Mouse (Mus musculus): Measurements from ENCODE around the gene Slc18a3. TPM values are rescaled to one million over a fixed set of nuclear protein-coding genes. Genes with fewer than 3 reads are reported as not detected.

Gene Slc18a3
- polyA plus RNA-seq, 1 experiment from 2014 or later: 0.84 TPM

DNA sequence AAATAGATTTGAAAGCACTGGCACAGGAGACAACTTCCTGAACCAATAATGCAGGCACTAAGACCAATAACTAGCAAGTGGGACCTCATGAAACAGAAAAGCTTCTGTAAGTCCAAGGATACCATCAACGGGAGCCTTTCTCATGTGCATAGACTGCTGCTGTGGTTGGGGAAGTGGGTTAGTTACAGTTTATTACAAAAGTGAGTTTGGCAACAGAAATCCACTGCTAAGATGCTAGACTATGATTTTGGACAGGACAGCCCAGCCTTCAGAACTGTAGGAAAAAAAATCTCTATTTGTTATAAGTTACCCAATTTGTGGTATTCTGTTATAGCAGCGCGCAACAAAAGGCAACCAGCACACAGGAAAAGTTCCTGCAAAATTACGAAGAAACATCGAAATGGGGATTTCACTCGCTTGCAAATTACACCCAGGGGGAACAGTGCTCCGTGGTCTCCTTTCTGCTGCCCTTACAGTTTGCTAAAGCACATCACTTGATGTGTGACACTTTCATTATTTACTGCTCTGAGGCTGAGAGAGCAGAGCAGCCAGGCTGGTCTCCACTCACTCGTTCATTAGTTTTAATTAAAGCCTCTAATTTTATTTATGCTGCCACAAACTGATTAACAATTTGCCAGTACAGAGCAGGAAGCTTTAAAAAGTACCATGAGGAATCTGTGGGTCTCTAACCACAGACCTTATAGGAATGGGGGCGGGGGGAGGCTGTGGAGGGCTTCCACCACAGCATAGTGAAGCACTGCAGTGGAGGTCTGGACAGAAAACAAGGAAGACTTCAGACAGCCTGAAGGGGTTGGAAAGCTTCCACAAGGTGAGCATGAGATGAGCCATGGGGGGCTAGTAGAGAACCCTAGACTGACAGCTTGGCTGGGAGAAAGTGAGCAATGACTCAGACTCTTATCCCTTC, 38.4 kb upstream of the Slc18a3 start:
- 34% methylated on average over 9 of the region's 9 CpGs for WGBS
- no peaks in the 10 kb centered on the region for H3K36me3 ChIP-seq (ENCODE audit: control insufficient read depth, insufficient read depth, low read length)
- no peaks in the 10 kb centered on the region for H3K27me3 ChIP-seq (replicated peaks; ENCODE audit: control insufficient read depth, insufficient read depth, low read length)
- H3K4me1 ChIP-seq (ENCODE audit: control insufficient read depth, insufficient read depth, low read length): no peaks in the 10 kb centered on the region
- H3K9ac ChIP-seq (ENCODE audit: low read length): no peak overlapping the region
- no peak overlapping the region for H3K4me2 ChIP-seq (ENCODE audit: low read length)
- H3K9me3 ChIP-seq (replicated peaks; ENCODE audit: control insufficient read depth, low read length): no peaks in the 10 kb centered on the region
- ATAC-seq: peak; percentile 69
- peak; percentile 54 for DNase-seq (ENCODE audit: low spot score)
- peak overlapping the region; percentile 0; the same call in 1 of the 2 replicates for H3K27ac ChIP-seq (ENCODE audit: low read depth, low read length)
- no peak overlapping the region for H3K4me3 ChIP-seq (ENCODE audit: low read depth, low read length)

DNA sequence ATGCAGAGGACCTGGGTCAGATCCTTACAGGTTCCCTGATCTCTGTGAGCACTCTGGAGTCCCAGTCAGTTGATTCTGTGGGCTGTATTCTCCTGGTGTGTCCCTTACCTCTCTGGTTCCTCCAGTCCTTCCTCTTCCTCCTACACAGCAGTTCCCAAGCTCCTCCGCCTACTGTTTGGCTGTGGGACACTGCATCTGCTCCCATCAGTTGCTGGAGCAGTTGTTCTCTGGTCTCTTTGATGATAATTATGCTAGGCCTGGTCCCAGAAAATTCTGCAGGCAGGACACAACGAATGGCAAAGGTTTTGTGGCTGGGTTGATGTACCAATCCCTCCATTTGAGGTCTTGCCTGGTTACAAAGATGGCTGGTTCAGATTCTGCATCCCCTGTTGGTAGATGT, 36.7 kb upstream of the Slc18a3 start:
- 71% methylated on average over 2 of the region's 2 CpGs for WGBS
- no peak for ATAC-seq

DNA sequence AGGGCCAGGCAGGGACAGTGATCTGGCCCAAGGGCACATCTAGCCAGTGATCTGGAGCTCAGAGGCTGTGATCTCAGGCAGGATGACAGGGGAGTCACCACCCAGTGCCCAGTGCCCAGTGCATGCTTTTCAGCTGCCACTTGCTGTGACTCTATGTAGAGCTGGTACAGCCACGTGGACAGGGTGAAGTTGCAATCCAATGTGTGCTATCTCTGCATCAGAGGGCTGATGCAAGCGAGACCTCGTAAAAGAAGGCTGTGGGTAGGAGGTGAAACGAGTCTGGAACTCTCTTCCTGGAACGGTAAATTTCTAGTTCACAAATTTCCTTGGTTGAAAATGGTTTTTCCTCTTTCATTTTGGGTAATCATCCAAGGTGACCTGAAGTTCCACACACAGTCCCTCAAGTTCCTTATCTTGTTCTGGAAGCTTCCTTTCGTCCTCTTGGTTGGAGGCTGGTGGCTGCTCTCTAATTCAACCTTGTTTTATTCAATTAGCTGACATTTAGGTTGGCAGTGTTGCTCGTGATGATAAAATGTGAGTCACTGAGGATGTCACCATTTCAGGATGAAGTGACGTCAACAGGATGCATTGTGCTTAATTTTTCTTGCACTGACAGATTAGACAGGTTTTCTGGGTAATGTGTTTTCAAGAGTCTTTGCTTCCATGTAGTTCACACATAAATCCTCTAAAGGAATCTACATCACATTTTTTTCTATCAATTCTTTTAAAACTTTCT, 31.6 kb upstream of the Slc18a3 start:
- Histone ChIP-seq H3K27me3 (replicated peaks; ENCODE audit: control insufficient read depth, insufficient read depth, low read length) (no peaks in the 10 kb centered on the region), H3K9me3 (replicated peaks; ENCODE audit: control insufficient read depth, low read length) (no peaks in the 10 kb centered on the region), H3K4me2 (ENCODE audit: low read length) (no peak overlapping the region), H3K9ac (ENCODE audit: low read length) (no peak overlapping the region), H3K4me3 (ENCODE audit: low read depth, low read length) (no peak overlapping the region), H3K27ac (ENCODE audit: low read depth, low read length) (no peak overlapping the region), H3K36me3 (ENCODE audit: control insufficient read depth, insufficient read depth, low read length) (no peaks in the 10 kb centered on the region), H3K4me1 (ENCODE audit: control insufficient read depth, insufficient read depth, low read length) (no peaks in the 10 kb centered on the region; the same call in 1 of the 2 replicates)
- 81% methylated on average over 8 of the region's 8 CpGs for whole genome bisulfite sequencing
- DNase-seq (ENCODE audit: low spot score) (no peak), ATAC-seq (no peak)

More for the DNA sequence above, 36.7 kb upstream of the Slc18a3 start:
- Histone ChIP-seq H3K27me3 (replicated peaks; ENCODE audit: control insufficient read depth, insufficient read depth, low read length) (no peaks in the 10 kb centered on the region), H3K4me3 (ENCODE audit: low read depth, low read length) (no peak overlapping the region), H3K4me2 (ENCODE audit: low read length) (no peak overlapping the region), H3K9me3 (replicated peaks; ENCODE audit: control insufficient read depth, low read length) (no peaks in the 10 kb centered on the region), H3K9ac (ENCODE audit: low read length) (no peak overlapping the region), H3K36me3 (ENCODE audit: control insufficient read depth, insufficient read depth, low read length) (no peaks in the 10 kb centered on the region), H3K4me1 (ENCODE audit: control insufficient read depth, insufficient read depth, low read length) (no peaks in the 10 kb centered on the region), H3K27ac (ENCODE audit: low read depth, low read length) (no peak overlapping the region)
- DNase-seq (ENCODE audit: low spot score): no peak

DNA sequence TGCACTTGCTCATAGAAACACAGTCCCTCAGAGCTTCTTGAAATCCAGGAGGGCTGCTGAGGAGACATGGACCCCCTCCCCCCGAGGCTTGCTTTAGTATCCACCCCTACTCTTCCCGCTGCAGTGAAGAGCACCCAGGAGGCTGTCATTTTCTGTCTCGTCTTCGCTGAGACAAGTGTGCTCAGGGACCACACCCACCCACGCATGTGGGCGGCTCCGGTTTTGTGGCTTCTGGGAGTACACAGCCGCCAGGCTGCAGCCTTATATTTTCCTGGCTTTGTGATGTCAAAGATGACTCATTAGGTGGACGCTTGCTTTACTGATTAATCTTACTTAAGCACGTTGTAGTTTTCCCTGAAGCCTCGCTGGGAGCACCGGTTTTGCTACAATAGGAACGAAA, 27.9 kb upstream of the Slc18a3 start:
- no peaks in the 10 kb centered on the region; the same call in 1 of the 2 replicates for H3K4me1 ChIP-seq (ENCODE audit: control insufficient read depth, insufficient read depth, low read length)
- WGBS: 17% methylated on average over 13 of the region's 13 CpGs
- H3K9me3 ChIP-seq (replicated peaks; ENCODE audit: control insufficient read depth, low read length): no peaks in the 10 kb centered on the region
- no peaks in the 10 kb centered on the region for H3K36me3 ChIP-seq (ENCODE audit: control insufficient read depth, insufficient read depth, low read length)
- peak; percentile 25 for DNase-seq (ENCODE audit: low spot score)
- H3K27me3 ChIP-seq (replicated peaks; ENCODE audit: control insufficient read depth, insufficient read depth, low read length): no peaks in the 10 kb centered on the region
- no peak for ATAC-seq
- H3K9ac ChIP-seq (ENCODE audit: low read length): peak overlapping the region; percentile 40; the same call in 1 of the 2 replicates
- H3K4me2 ChIP-seq (ENCODE audit: low read length): peak overlapping the region; percentile 44
- H3K27ac ChIP-seq (ENCODE audit: low read depth, low read length): no peak overlapping the region
- H3K4me3 ChIP-seq (ENCODE audit: low read depth, low read length): peak overlapping the region; percentile 19

DNA sequence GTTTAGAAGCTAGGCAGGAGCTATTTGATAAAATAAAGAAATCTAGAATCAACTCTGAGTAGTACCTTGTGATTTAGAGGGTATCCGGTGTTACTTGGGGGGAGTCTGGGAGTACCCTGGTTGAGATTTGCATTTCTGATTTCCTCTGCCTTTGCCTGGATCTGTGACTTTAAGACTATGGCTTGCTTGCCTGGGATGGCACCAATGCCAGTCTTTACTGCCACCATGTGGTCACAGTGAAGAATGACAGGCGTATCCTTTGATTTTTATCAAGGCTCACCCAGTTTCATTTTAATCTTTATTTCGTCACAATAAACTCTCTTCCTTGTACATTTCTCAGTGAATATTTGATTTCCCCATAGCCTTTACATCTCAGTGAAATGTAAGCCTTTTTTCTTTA, 17.4 kb upstream of the Slc18a3 start:
- Histone ChIP-seq H3K9ac (ENCODE audit: low read length) (no peak overlapping the region), H3K4me2 (ENCODE audit: low read length) (no peak overlapping the region), H3K36me3 (ENCODE audit: control insufficient read depth, insufficient read depth, low read length) (no peaks in the 10 kb centered on the region), H3K4me1 (ENCODE audit: control insufficient read depth, insufficient read depth, low read length) (no peaks in the 10 kb centered on the region), H3K27me3 (replicated peaks; ENCODE audit: control insufficient read depth, insufficient read depth, low read length) (no peaks in the 10 kb centered on the region), H3K4me3 (ENCODE audit: low read depth, low read length) (no peak overlapping the region), H3K9me3 (replicated peaks; ENCODE audit: control insufficient read depth, low read length) (no peaks in the 10 kb centered on the region), H3K27ac (ENCODE audit: low read depth, low read length) (no peak overlapping the region)
- DNase-seq (ENCODE audit: low spot score) (peak; percentile 83), ATAC-seq (peak; percentile 48; the same call in 1 of the 2 replicates)
- WGBS: 7% methylated on average over 3 of the region's 3 CpGs

DNA sequence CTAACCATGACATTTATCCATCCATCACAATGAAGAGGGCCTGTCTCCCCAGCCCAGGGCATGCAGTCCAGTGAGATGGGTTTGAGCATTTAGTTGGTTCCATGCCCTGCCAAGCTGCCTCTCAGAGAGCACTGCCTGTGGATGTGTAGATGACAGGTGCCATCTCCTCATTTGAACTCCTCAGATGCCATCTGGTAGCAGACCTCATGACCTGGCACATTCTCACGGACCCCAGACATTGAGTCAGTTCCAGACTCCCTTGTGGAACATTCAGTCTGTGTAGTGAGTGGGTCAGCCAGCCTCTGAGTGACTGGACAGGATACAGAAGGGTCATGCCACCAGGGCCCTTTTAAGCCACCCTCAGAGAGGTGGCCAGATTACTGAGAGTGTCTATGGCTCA, 12.9 kb upstream of the Slc18a3 start:
- Histone ChIP-seq H3K4me3 (ENCODE audit: low read depth, low read length) (no peak overlapping the region), H3K4me2 (ENCODE audit: low read length) (no peak overlapping the region), H3K9me3 (replicated peaks; ENCODE audit: control insufficient read depth, low read length) (no peaks in the 10 kb centered on the region), H3K9ac (ENCODE audit: low read length) (no peak overlapping the region), H3K4me1 (ENCODE audit: control insufficient read depth, insufficient read depth, low read length) (no peaks in the 10 kb centered on the region), H3K27ac (ENCODE audit: low read depth, low read length) (no peak overlapping the region), H3K27me3 (replicated peaks; ENCODE audit: control insufficient read depth, insufficient read depth, low read length) (no peaks in the 10 kb centered on the region), H3K36me3 (ENCODE audit: control insufficient read depth, insufficient read depth, low read length) (no peaks in the 10 kb centered on the region)
- no peak for ATAC-seq
- no peak for DNase-seq (ENCODE audit: low spot score)
- 71% methylated on average over 1 of the region's 1 CpGs for WGBS

DNA sequence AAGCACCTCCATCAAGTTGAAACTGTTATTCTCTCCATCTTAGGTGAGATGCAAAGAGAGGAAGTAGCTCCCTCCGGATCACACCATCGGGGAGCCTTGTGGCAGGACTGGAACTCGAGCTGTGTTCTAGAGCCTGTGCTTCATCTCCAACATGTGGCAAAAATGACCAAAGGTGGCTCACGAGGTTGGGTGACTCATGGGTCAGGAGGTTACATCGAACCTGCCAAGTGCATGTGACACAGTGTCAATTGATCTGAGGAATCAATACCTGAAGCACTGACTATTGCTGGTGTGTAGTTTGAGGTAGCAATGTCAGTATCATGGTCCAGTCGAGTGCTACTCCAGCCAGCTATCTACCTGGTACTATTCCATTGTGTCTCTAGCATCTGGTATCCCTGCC, 11.9 kb upstream of the Slc18a3 start:
- no peak for DNase-seq (ENCODE audit: low spot score)
- Histone ChIP-seq H3K27ac (ENCODE audit: low read depth, low read length) (no peak overlapping the region), H3K9ac (ENCODE audit: low read length) (no peak overlapping the region), H3K27me3 (replicated peaks; ENCODE audit: control insufficient read depth, insufficient read depth, low read length) (no peaks in the 10 kb centered on the region), H3K4me3 (ENCODE audit: low read depth, low read length) (no peak overlapping the region), H3K4me1 (ENCODE audit: control insufficient read depth, insufficient read depth, low read length) (no peaks in the 10 kb centered on the region), H3K36me3 (ENCODE audit: control insufficient read depth, insufficient read depth, low read length) (no peaks in the 10 kb centered on the region), H3K9me3 (replicated peaks; ENCODE audit: control insufficient read depth, low read length) (no peaks in the 10 kb centered on the region), H3K4me2 (ENCODE audit: low read length) (no peak overlapping the region)
- 76% methylated on average over 6 of the region's 6 CpGs for WGBS
- ATAC-seq: no peak

DNA sequence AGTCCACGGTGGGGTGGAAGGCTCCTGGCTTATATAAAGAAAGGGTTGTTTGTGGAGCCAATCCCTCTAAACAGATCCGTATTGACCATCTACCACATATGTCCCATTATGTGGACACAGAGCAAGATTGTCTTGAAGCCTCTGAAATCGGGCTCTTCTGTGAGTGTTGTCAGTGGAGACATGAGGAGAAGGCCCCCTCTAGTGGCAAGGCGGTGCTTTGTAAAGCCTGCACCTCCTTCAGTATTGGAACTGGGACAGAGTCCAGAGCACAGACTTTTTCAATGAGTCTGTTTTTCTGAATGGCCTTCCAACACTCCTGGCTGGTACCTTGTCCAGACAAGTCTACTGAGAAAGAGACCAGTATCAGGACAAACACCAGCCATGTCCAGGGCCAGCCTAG, 8.3 kb upstream of the Slc18a3 start:
- WGBS: 17% methylated on average over 4 of the region's 4 CpGs
- Histone ChIP-seq H3K36me3 (ENCODE audit: control insufficient read depth, insufficient read depth, low read length) (no peaks in the 10 kb centered on the region), H3K4me1 (ENCODE audit: control insufficient read depth, insufficient read depth, low read length) (no peaks in the 10 kb centered on the region), H3K9ac (ENCODE audit: low read length) (no peak overlapping the region), H3K4me2 (ENCODE audit: low read length) (no peak overlapping the region), H3K9me3 (replicated peaks; ENCODE audit: control insufficient read depth, low read length) (no peaks in the 10 kb centered on the region), H3K27ac (ENCODE audit: low read depth, low read length) (no peak overlapping the region), H3K4me3 (ENCODE audit: low read depth, low read length) (no peak overlapping the region), H3K27me3 (replicated peaks; ENCODE audit: control insufficient read depth, insufficient read depth, low read length) (no peaks in the 10 kb centered on the region)
- DNase-seq (ENCODE audit: low spot score): peak; percentile 85
- ATAC-seq: peak; percentile 67; the same call in 1 of the 2 replicates

DNA sequence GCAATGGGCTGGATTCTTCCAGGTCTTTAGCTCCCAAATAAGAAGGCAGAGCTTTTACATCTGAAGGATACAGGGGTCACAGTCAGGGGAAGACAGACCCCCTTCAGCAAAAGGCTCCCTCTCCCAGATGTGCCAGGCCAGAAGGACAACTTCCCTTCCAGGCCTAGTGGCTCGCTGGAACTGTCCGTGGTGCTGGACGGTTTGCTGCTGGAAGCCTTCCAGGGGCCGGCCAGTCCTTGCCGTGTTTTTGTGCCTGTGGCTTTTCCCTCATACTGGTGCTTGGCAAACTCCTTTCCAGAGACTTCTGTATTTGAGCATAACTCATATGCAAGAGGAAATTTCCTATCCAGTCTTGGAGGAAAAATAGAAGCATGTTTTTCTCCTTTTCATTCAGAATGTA, 3.0 kb upstream of the Slc18a3 start:
- 7% methylated on average over 5 of the region's 5 CpGs for WGBS
- H3K4me2 ChIP-seq (ENCODE audit: low read length): no peak overlapping the region
- peaks cover 47% of the 10 kb centered on the region for H3K27me3 ChIP-seq (replicated peaks; ENCODE audit: control insufficient read depth, insufficient read depth, low read length)
- no peak overlapping the region for H3K4me3 ChIP-seq (ENCODE audit: low read depth, low read length)
- H3K4me1 ChIP-seq (ENCODE audit: control insufficient read depth, insufficient read depth, low read length): peaks cover 9% of the 10 kb centered on the region
- no peak for ATAC-seq
- no peak for DNase-seq (ENCODE audit: low spot score)
- H3K27ac ChIP-seq (ENCODE audit: low read depth, low read length): no peak overlapping the region
- H3K9me3 ChIP-seq (replicated peaks; ENCODE audit: control insufficient read depth, low read length): no peaks in the 10 kb centered on the region
- H3K36me3 ChIP-seq (ENCODE audit: control insufficient read depth, insufficient read depth, low read length): no peaks in the 10 kb centered on the region
- no peak overlapping the region for H3K9ac ChIP-seq (ENCODE audit: low read length)
